Mouse (Mus musculus) heart, embryonic 12.5 days (tissue): Measurements from ENCODE around the gene Ptgir. TPM values are rescaled to one million over a fixed set of nuclear protein-coding genes. Genes with fewer than 3 reads are reported as not detected.

Source experiments
- ATAC-seq: fragments of 200-750 bp; cut with Nextera tagmentation; 2 replicates; pipeline ENCODE4 v1.8.0; 2017; ENCODE audit warnings: moderate TSS enrichment, moderate library complexity; ENCODE audit not compliant: insufficient number of reproducible peaks, low FRiP score
- H3K27ac ChIP-seq: fragments of 300-500 bp; sonication (generic); 2 replicates; pipeline ENCODE4 v1.5.1; 2016; ENCODE audit warnings: mild to moderate bottlenecking, moderate library complexity; ENCODE audit not compliant: poor library complexity, severe bottlenecking
- H3K27me3 ChIP-seq: fragments of 300-500 bp; sonication (generic); replicated peaks from 2 replicates; pipeline ENCODE4 v1.6.1; 2016; ENCODE audit warnings: mild to moderate bottlenecking, moderate library complexity
- H3K36me3 ChIP-seq: fragments of 300-500 bp; sonication (generic); 2 replicates; pipeline ENCODE4 v1.6.1; 2016; ENCODE audit warnings: mild to moderate bottlenecking, moderate library complexity
- H3K4me1 ChIP-seq: fragments of 300-500 bp; sonication (generic); replicated peaks from 2 replicates; pipeline ENCODE4 v1.6.1; 2016; ENCODE audit warnings: mild to moderate bottlenecking
- H3K4me2 ChIP-seq: fragments of 300-500 bp; sonication (generic); 2 replicates; pipeline ENCODE4 v1.6.1; 2016; ENCODE audit warnings: mild to moderate bottlenecking, moderate library complexity
- H3K4me3 ChIP-seq: fragments of 300-500 bp; sonication (generic); 2 replicates; pipeline ENCODE4 v1.5.1; 2016; ENCODE audit warnings: mild to moderate bottlenecking
- H3K9ac ChIP-seq: fragments of 300-500 bp; sonication (generic); 2 replicates; pipeline ENCODE4 v1.6.1; 2016; ENCODE audit warnings: mild to moderate bottlenecking, moderate library complexity
- H3K9me3 ChIP-seq: fragments of 300-500 bp; sonication (generic); replicated peaks from 2 replicates; pipeline ENCODE4 v1.6.1; 2016; ENCODE audit warnings: mild to moderate bottlenecking, moderate library complexity
- WGBS: fragments of 180-500 bp; shearing (Covaris S2); methylation state at CpG from one replicate; pipeline ENCODE4 v1.1.7; 2016; 5-methylcytosine and 5-hydroxymethylcytosine counted together
- polyA plus RNA-seq: library from polyadenylated mRNA; unstranded; fragments of >200 nt; fragmentation: Nextera tagmentation; extraction: Ambion mirVana; gene quantifications from 2 replicates; pipeline ENCODE4 v1.2.1, GENCODE M21; 2016

Ptgir gene
- 0.28 and 0.34 TPM in 2 replicates for polyA plus RNA-seq

GRCm38 (mm10) chr7:16906281-16906680, at the start of gene Ptgir:
Ptgir (plus strand) TSS chr7:16906490.
- H3K4me3 ChIP-seq: no peak within 1 kb of the TSS
- WGBS: 21% methylated on average over 6 of the region's 6 CpGs
- H3K36me3 ChIP-seq: no peaks in the 10 kb centered on the region
- no peak for ATAC-seq
- H3K27me3 ChIP-seq: peaks cover 56% of the 10 kb centered on the region
- no peak within 1 kb of the TSS for H3K27ac ChIP-seq
- peaks cover 60% of the 10 kb centered on the region for H3K4me1 ChIP-seq
- no peaks in the 10 kb centered on the region for H3K9me3 ChIP-seq
- H3K4me2 ChIP-seq: no peak within 1 kb of the TSS
- H3K9ac ChIP-seq: no peak within 1 kb of the TSS

DNA sequence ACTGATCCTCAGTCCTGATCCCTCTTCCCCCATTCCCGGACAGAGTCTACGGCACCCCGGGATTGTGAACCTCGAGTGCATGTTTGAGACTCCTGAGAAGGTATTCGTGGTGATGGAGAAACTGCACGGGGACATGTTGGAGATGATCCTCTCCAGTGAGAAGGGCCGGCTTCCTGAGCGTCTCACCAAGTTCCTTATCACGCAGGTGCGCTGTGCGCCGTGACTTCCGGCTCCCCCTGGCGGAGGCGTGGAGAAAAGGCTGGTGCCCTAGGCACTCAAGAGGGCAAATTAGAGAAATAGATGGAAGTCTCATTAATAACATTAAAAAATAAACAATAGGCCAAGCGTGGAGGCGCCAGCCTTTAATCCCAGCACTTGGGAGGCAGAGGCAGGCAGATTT, 48.0 kb upstream of the Ptgir start:
- H3K9ac ChIP-seq: no peak overlapping the region
- no peaks in the 10 kb centered on the region for H3K27me3 ChIP-seq
- no peak for ATAC-seq
- H3K4me2 ChIP-seq: 0 out of 2 replicates have a peak overlapping the region, but pooled peaks have one; percentile 14
- 33% methylated on average over 17 of the region's 17 CpGs for WGBS
- H3K4me1 ChIP-seq: no peaks in the 10 kb centered on the region
- peaks cover 81% of the 10 kb centered on the region for H3K36me3 ChIP-seq
- no peaks in the 10 kb centered on the region for H3K9me3 ChIP-seq
- no peak overlapping the region for H3K27ac ChIP-seq
- no peak overlapping the region for H3K4me3 ChIP-seq

- ATAC-seq: no peak
- Histone ChIP-seq H3K36me3 (peaks cover 80% of the 10 kb centered on the region), H3K4me2 (no peak overlapping the region), H3K4me1 (no peaks in the 10 kb centered on the region), H3K27me3 (no peaks in the 10 kb centered on the region), H3K4me3 (no peak overlapping the region), H3K9me3 (no peaks in the 10 kb centered on the region), H3K27ac (no peak overlapping the region), H3K9ac (no peak overlapping the region)
- WGBS: 33% methylated on average over 5 of the region's 5 CpGs
Measured at GRCm38 (mm10) chr7:16859902-16860651, 46.2 kb upstream of the Ptgir start.

DNA sequence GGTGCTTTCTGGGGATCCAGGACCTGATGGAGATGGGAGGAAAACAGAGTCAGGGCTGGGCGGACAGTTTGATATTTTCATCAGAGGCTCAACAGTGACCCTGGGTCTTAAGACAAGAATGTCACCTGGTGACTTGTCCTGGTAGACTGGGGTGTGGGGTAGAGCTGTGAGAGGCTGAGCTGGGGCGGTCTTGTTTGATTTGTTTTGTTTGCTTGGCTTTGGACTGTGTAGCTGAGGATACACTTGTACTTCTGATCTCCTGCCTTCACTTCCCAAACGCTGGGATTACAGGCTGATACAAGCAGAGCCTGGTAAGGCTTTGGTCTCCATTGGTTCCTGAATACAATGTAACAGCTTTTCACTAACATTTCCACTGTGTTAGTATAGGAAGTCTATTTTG, 38.8 kb upstream of the Ptgir start:
- Histone ChIP-seq H3K9ac (no peak overlapping the region), H3K4me2 (no peak overlapping the region), H3K4me3 (no peak overlapping the region), H3K27me3 (no peaks in the 10 kb centered on the region), H3K27ac (no peak overlapping the region), H3K9me3 (no peaks in the 10 kb centered on the region), H3K4me1 (no peaks in the 10 kb centered on the region), H3K36me3 (peaks cover 79% of the 10 kb centered on the region)
- 84% methylated on average over 3 of the region's 3 CpGs for WGBS
- ATAC-seq: no peak

DNA sequence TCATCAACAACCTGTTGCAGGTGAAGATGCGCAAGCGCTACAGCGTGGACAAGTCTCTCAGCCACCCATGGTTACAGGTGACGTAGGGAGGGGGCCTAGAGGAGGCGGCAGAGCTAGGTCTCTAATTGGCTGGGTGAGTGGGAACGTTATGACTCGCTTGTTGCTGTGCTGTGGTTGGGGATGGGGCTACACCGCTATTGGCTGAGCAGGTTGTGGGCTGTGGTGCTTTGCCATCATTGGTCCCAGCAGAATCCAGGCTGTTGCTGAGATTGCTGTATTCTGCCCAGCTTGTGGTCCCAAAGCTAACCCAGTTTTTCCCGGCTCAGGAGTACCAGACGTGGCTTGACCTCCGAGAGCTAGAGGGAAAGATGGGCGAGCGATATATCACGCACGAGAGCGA, 36.8 kb upstream of the Ptgir start:
- Histone ChIP-seq H3K27ac (no peak overlapping the region), H3K4me3 (no peak overlapping the region), H3K27me3 (no peaks in the 10 kb centered on the region), H3K4me1 (no peaks in the 10 kb centered on the region), H3K9ac (0 out of 2 replicates have a peak overlapping the region, but pooled peaks have one; percentile 10), H3K9me3 (no peaks in the 10 kb centered on the region), H3K4me2 (peak overlapping the region; percentile 18), H3K36me3 (peaks cover 65% of the 10 kb centered on the region)
- ATAC-seq: peak; percentile 57; the same call in 1 of the 2 replicates
- 35% methylated on average over 16 of the region's 16 CpGs for WGBS

GRCm38 (mm10) chr7:16871600-16871999, 34.7 kb upstream of the Ptgir start:
- ATAC-seq: no peak
- Histone ChIP-seq H3K36me3 (peaks cover 46% of the 10 kb centered on the region), H3K27ac (no peak overlapping the region), H3K9ac (no peak overlapping the region), H3K4me2 (no peak overlapping the region), H3K4me1 (peaks cover 5% of the 10 kb centered on the region), H3K27me3 (no peaks in the 10 kb centered on the region), H3K4me3 (no peak overlapping the region), H3K9me3 (no peaks in the 10 kb centered on the region)
- 73% methylated on average over 10 of the region's 10 CpGs for WGBS

DNA sequence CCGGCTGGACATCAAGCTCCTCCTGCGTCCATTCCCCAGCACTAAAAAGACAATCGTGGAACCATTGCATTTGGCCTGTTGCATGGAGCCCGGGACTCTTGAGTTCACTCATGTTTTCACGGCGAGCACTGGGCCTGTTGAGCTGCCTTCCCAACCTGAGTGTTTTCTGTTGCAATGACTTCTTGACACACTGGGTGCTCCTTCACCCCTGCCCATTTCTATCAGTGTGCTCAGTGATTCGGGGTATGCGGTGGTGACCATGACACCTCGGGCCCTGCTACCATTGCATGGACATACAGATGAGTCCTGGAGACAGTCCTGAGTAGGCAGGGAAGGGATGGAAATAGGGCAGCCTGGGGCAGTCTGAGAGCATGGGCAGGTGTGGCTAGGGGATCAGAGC, 33.8 kb upstream of the Ptgir start:
- Histone ChIP-seq H3K36me3 (peaks cover 38% of the 10 kb centered on the region), H3K4me2 (no peak overlapping the region), H3K9ac (no peak overlapping the region), H3K27ac (no peak overlapping the region), H3K27me3 (no peaks in the 10 kb centered on the region), H3K4me1 (peaks cover 13% of the 10 kb centered on the region), H3K4me3 (no peak overlapping the region), H3K9me3 (no peaks in the 10 kb centered on the region)
- WGBS: 93% methylated on average over 9 of the region's 9 CpGs
- ATAC-seq: no peak

DNA sequence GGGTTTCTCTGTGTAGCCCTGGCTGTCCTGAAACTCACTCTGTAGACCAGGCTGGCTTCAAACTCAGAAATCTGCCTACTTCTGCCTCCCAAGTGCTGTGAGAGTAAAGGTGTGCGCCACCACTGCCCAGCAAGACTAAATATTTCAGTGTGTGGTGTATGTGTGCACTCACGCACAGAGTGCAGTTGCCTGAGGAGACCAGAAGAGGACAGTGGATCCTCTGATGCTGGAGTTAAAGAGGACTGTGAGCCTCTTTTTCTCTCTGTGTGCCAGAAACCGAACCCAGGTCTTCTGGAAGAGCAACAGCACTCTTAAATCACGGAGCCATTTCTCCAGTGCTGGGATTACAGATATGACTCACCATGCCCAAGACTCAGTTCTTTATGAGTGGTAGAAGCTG, 32.9 kb upstream of the Ptgir start:
- 87% methylated on average over 4 of the region's 4 CpGs for WGBS
- H3K27me3 ChIP-seq: no peaks in the 10 kb centered on the region
- no peak overlapping the region for H3K9ac ChIP-seq
- no peak overlapping the region for H3K4me3 ChIP-seq
- peaks cover 37% of the 10 kb centered on the region for H3K36me3 ChIP-seq
- peaks cover 14% of the 10 kb centered on the region for H3K4me1 ChIP-seq
- H3K9me3 ChIP-seq: no peaks in the 10 kb centered on the region
- no peak for ATAC-seq
- H3K27ac ChIP-seq: no peak overlapping the region
- no peak overlapping the region for H3K4me2 ChIP-seq

- no peaks in the 10 kb centered on the region for H3K9me3 ChIP-seq
- H3K4me1 ChIP-seq: peaks cover 16% of the 10 kb centered on the region
- H3K4me2 ChIP-seq: peak overlapping the region; percentile 47
- 4% methylated on average over 17 of the region's 17 CpGs for WGBS
- H3K4me3 ChIP-seq: peak overlapping the region; percentile 87; the same call in 1 of the 2 replicates
- H3K36me3 ChIP-seq: peaks cover 39% of the 10 kb centered on the region
- ATAC-seq: no peak
- 0 out of 2 replicates have a peak overlapping the region, but pooled peaks have one; percentile 4 for H3K9ac ChIP-seq
- peak overlapping the region; percentile 60 for H3K27ac ChIP-seq
- H3K27me3 ChIP-seq: no peaks in the 10 kb centered on the region
Measured at GRCm38 (mm10) chr7:16874190-16874589, 32.1 kb upstream of the Ptgir start.

- H3K36me3 ChIP-seq: peaks cover 36% of the 10 kb centered on the region
- peak overlapping the region; percentile 89 for H3K27ac ChIP-seq
- under 1% methylated on average over 33 of the region's 33 CpGs for WGBS
- H3K9me3 ChIP-seq: no peaks in the 10 kb centered on the region
- peak overlapping the region; percentile 87 for H3K4me3 ChIP-seq
- H3K9ac ChIP-seq: 0 out of 2 replicates have a peak overlapping the region, but pooled peaks have one; percentile 4
- H3K4me2 ChIP-seq: peak overlapping the region; percentile 76
- no peaks in the 10 kb centered on the region for H3K27me3 ChIP-seq
- H3K4me1 ChIP-seq: peaks cover 20% of the 10 kb centered on the region
- ATAC-seq: peak; percentile 94
Measured at GRCm38 (mm10) chr7:16874756-16875309, 31.5 kb upstream of the Ptgir start.

- Histone ChIP-seq H3K9me3 (no peaks in the 10 kb centered on the region), H3K4me2 (peak within 1 kb of the TSS; percentile 76), H3K9ac (peak within 1 kb of the TSS; percentile 97), H3K27ac (peak within 1 kb of the TSS; percentile 89), H3K4me1 (peaks cover 23% of the 10 kb centered on the region), H3K27me3 (no peaks in the 10 kb centered on the region), H3K36me3 (peaks cover 33% of the 10 kb centered on the region), H3K4me3 (peak within 1 kb of the TSS; percentile 87)
- 0% methylated on average over 1 of the region's 1 CpGs for WGBS
- ATAC-seq: no peak
Measured at GRCm38 (mm10) chr7:16875310-16875325, 31.2 kb upstream of the Ptgir start, which contains the start of gene Dact3. Dact3 (plus strand) TSS chr7:16875317.

- Histone ChIP-seq H3K36me3 (peaks cover 32% of the 10 kb centered on the region), H3K27ac (peak overlapping the region; percentile 89), H3K4me1 (peaks cover 25% of the 10 kb centered on the region), H3K4me3 (peak overlapping the region; percentile 87), H3K27me3 (no peaks in the 10 kb centered on the region), H3K4me2 (peak overlapping the region; percentile 76), H3K9ac (peak overlapping the region; percentile 97), H3K9me3 (no peaks in the 10 kb centered on the region)
- no peak for ATAC-seq
- WGBS: 0% methylated on average over 38 of the region's 42 CpGs
Measured at GRCm38 (mm10) chr7:16875326-16875725, 31.0 kb upstream of the Ptgir start.
